Mouse (Mus musculus): Measurements from ENCODE around the gene Gm12789.
A peak's percentile ranks its signal among the peaks of the same experiment; 100 is the strongest.
"Not testable (repeated sequence)": the region's sequence is repeated elsewhere in the genome, so short reads cannot be mapped to it uniquely, and the experiment has no call there.

Gene Gm12789

GRCm38 (mm10) chr4:101986326-101986725, at the start of gene Gm12789:
Gene Gm12789, plus strand, starts transcription at chr4:101986626.
- DNase-seq = not testable (repeated sequence)

- DNase-seq = not testable (repeated sequence)
Observed at GRCm38 (mm10) chr4:101940107-101940506, 46.3 kb upstream of the Gm12789 start, which contains the start of gene Gm12794. Gene Gm12794, plus strand, starts transcription at chr4:101940407.

- not testable (repeated sequence) for DNase-seq
Observed at GRCm38 (mm10) chr4:101980949-101981348, 5.5 kb upstream of the Gm12789 start, which contains the start of gene Gm12790. Gene Gm12790, minus strand, starts transcription at chr4:101981049.

- no peak for DNase-seq
Observed at GRCm38 (mm10) chr4:101985678-101986077, 748 bp upstream of the Gm12789 start.

- DNase-seq = no peak
Observed at GRCm38 (mm10) chr4:101997426-101997825, 11.0 kb downstream of the Gm12789 start.

- peak; percentile 45 to 46 for DNase-seq
Observed at GRCm38 (mm10) chr4:101998267-101998922, 12.0 kb downstream of the Gm12789 start.

GRCm38 (mm10) chr4:102026619-102027018, 40.2 kb downstream of the Gm12789 start:
- no peak for DNase-seq
